Mouse (Mus musculus) hindbrain, embryonic 14.5 days (tissue): ENCODE measurements at regions not wholly inside any gene's neighbourhood (a gene's known extent, or its start where the extent isn't known, plus 50 kb on each side); places are given as distances from the start of the nearest gene placed in this dataset.

Experiments
- ATAC-seq: fragments of 200-750 bp; cut with Nextera tagmentation; 2 replicates; pipeline ENCODE4 v1.8.0; 2017; ENCODE audit warnings: moderate number of reproducible peaks, mild to moderate bottlenecking, moderate TSS enrichment, moderate library complexity; ENCODE audit not compliant: low FRiP score
- DNase-seq: peaks from one replicate; pipeline ENCODE4 v3.0.0-alpha.2; 2015; ENCODE audit warnings: low spot score
- H3K27ac ChIP-seq: fragments of 300-500 bp; sonication (generic); 2 replicates; pipeline ENCODE4 v1.5.1; 2014; ENCODE audit warnings: mild to moderate bottlenecking, moderate library complexity
- H3K27me3 ChIP-seq: fragments of 300-500 bp; sonication (generic); 2 replicates; pipeline ENCODE4 v1.6.1; 2014; ENCODE audit warnings: mild to moderate bottlenecking, low read length, mixed read lengths; ENCODE audit not compliant: control insufficient read depth, insufficient read depth
- H3K36me3 ChIP-seq: fragments of 300-500 bp; sonication (generic); replicated peaks from 2 replicates; pipeline ENCODE4 v1.6.1; 2014; ENCODE audit not compliant: control insufficient read depth, insufficient read depth
- H3K4me1 ChIP-seq: fragments of 300-500 bp; sonication (generic); replicated peaks from 2 replicates; pipeline ENCODE4 v1.6.1; 2014; ENCODE audit warnings: antibody characterized with exemption, low read length, mixed read lengths; ENCODE audit not compliant: control insufficient read depth, insufficient read depth
- H3K4me2 ChIP-seq: fragments of 300-500 bp; sonication (generic); replicated peaks from 2 replicates; pipeline ENCODE4 v1.6.1; 2014; ENCODE audit warnings: mild to moderate bottlenecking, moderate library complexity
- H3K4me3 ChIP-seq: fragments of 300-500 bp; sonication (generic); replicated peaks from 2 replicates; pipeline ENCODE4 v1.5.1; 2014; ENCODE audit warnings: mild to moderate bottlenecking, low read length
- H3K9ac ChIP-seq: fragments of 300-500 bp; sonication (generic); 2 replicates; pipeline ENCODE4 v1.6.1; 2014
- H3K9me3 ChIP-seq: fragments of 300-500 bp; sonication (generic); 2 replicates; pipeline ENCODE4 v1.6.1; 2016; ENCODE audit warnings: low read length; ENCODE audit not compliant: control insufficient read depth
- WGBS: fragments of 180-500 bp; shearing (Covaris S2); extraction: QIAGEN DNeasy Blood & Tissue Kit; methylation state at CpG from one replicate; pipeline ENCODE4 v1.1.7; 2014; 5-methylcytosine and 5-hydroxymethylcytosine counted together

DNA sequence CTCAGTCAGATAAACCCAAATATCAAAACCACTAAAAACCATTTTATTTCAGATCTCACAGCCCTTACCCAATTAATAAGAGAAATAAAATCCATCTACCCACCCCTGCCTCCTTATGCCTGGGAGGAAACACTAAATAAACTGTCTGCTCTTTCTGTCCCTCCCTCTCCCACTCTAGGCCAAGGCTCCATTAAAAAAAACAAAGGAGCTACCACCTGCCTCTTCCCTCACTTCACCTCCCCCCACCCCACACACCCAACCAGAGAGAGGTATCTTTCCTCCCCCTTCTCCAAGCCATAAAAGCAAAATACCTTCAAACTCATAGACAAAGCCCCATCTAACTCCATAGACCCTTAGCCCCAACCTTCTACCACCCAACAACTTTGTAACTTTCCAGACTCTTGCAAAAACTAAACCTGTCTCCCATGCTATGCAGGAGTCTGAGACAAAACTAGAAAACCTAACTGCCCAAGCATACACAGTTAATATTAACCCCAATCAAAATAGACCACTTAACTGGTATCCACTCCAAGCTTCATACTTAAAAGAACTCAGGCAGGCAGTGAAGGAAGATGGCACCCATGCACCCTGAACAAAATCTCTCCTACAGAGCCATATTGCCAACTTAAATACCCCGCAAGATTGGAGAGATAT is 532.1 kb downstream of the 9430069I07Rik start:
- H3K27ac ChIP-seq = no peak overlapping the region
- WGBS = 100% methylated on average over 1 of the region's 1 CpGs
- no peaks in the 10 kb centered on the region for H3K9me3 ChIP-seq
- no peaks in the 10 kb centered on the region for H3K36me3 ChIP-seq
- no peak for DNase-seq
- H3K4me3 ChIP-seq = no peak overlapping the region
- H3K4me1 ChIP-seq = no peaks in the 10 kb centered on the region
- H3K27me3 ChIP-seq = no peaks in the 10 kb centered on the region
- no peak for ATAC-seq
- no peak overlapping the region for H3K9ac ChIP-seq
- H3K4me2 ChIP-seq = no peak overlapping the region

DNA sequence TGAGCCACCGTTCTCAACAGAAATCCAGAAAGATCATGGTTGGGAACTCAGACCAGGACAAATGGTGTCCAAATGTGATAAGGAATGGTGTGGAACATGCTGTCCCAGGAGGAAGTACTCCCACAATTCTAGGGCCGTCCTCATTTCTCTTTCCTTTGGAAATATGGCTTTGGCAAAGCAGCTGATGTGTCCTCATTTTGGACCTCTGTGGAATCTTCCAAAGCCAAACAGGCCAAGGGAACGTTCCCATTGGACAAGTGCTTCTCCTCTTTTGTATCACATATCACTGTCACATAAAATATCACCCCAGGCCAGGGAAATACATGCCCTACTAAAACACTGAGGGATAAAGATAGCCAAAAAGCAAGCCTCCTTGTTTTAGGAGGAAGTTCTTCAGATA is 532.8 kb downstream of the 9430069I07Rik start:
- Histone ChIP-seq H3K9me3 (no peaks in the 10 kb centered on the region), H3K36me3 (no peaks in the 10 kb centered on the region), H3K9ac (no peak overlapping the region), H3K4me1 (no peaks in the 10 kb centered on the region), H3K4me2 (no peak overlapping the region), H3K27me3 (no peaks in the 10 kb centered on the region), H3K27ac (no peak overlapping the region), H3K4me3 (no peak overlapping the region)
- WGBS = 92% methylated on average over 3 of the region's 3 CpGs
- DNase-seq = no peak
- ATAC-seq = no peak

DNA sequence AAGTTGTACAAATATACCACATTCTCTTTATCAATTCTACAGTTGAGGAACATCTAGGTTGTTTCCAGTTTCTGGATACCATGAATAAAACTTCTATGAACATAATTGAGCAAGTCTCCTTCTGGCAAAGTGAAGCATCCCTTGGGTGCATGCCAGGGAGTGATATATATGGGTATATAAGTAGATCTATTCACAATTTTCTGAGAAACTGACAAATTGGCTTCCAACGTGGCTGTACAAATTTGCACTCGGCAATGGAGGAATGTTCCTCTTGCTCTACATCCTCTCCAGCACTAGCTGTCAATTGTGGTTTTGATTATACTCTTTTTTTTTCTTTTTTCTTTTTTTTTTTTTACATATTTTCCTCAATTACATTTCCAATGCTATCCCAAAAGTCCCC is 576.7 kb downstream of the 9430069I07Rik start:
- no peak for ATAC-seq
- 93% methylated on average over 2 of the region's 2 CpGs for WGBS
- Histone ChIP-seq H3K4me2 (no peak overlapping the region), H3K36me3 (no peaks in the 10 kb centered on the region), H3K27me3 (no peaks in the 10 kb centered on the region), H3K27ac (no peak overlapping the region), H3K4me3 (no peak overlapping the region), H3K4me1 (no peaks in the 10 kb centered on the region), H3K9ac (no peak overlapping the region), H3K9me3 (no peaks in the 10 kb centered on the region)
- no peak for DNase-seq

DNA sequence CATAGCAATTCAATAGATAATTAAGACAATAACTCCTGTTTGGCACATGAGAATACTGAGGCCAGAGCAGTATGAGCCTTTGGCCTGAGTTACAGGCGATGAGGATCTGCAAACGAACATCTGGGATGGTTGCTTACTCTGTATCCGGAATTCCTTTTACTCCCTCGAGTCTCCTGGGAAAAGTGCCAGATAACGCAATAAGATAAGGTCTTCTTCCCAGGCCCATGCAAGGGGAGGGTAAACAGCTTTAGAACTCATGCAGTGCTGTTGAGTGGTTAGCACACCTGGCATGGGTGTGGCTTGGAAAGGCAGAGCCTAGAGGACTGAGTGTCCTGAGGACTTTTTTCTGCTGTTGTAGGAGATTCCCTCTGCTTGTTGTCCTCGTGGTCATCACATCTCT is 598.2 kb downstream of the 9430069I07Rik start:
- no peak for DNase-seq
- Histone ChIP-seq H3K27ac (no peak overlapping the region), H3K4me2 (no peak overlapping the region), H3K36me3 (no peaks in the 10 kb centered on the region), H3K4me1 (no peaks in the 10 kb centered on the region), H3K9ac (no peak overlapping the region), H3K27me3 (no peaks in the 10 kb centered on the region), H3K9me3 (no peaks in the 10 kb centered on the region), H3K4me3 (no peak overlapping the region)
- 76% methylated on average over 6 of the region's 6 CpGs for WGBS
- ATAC-seq = no peak

DNA sequence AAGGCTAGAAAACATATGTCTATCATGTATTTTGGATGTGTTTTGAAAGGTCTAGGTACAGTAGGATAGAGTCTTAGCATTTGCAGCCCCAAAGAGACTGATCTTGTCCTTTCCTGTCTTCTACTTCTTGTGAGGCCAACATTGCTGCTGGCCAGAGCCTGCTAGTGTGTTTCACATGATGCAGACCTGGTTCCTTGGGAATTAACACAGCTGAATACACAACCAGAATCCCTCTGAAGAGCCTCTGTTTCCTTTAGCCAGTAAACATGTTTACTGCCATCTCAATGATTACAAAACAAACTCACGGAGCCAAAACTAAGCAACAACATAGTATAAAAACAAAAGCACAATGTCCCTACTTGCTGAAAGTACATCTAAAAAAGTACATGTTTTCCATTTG is 598.9 kb downstream of the 9430069I07Rik start:
- H3K9ac ChIP-seq = no peak overlapping the region
- H3K27ac ChIP-seq = no peak overlapping the region
- no peak overlapping the region for H3K4me3 ChIP-seq
- ATAC-seq (no peak), DNase-seq (no peak)
- no peaks in the 10 kb centered on the region for H3K9me3 ChIP-seq
- no peaks in the 10 kb centered on the region for H3K36me3 ChIP-seq
- H3K27me3 ChIP-seq = no peaks in the 10 kb centered on the region
- no peak overlapping the region for H3K4me2 ChIP-seq
- H3K4me1 ChIP-seq = no peaks in the 10 kb centered on the region
- 93% methylated on average over 1 of the region's 1 CpGs for WGBS
